Mouse (Mus musculus) embryonic fibroblast, embryonic 13.5 days (primary cell): ENCODE measurements around the gene Tm6sf2.
A peak's percentile ranks its signal among the peaks of the same experiment; 100 is the strongest.

ENCODE experiments used
- CTCF ChIP-seq: IDR thresholded peaks from 2 replicates; pipeline ENCODE4 v1.5.1; 2011; ENCODE audit warnings: mild to moderate bottlenecking, control low read depth, low read length, moderate library complexity, borderline replicate concordance; ENCODE audit not compliant: insufficient read depth
- POLR2A ChIP-seq: IDR thresholded peaks from 2 replicates; pipeline ENCODE4 v1.6.1; 2011; ENCODE audit warnings: low read depth, mild to moderate bottlenecking, control low read depth, low read length, moderate library complexity

DNA sequence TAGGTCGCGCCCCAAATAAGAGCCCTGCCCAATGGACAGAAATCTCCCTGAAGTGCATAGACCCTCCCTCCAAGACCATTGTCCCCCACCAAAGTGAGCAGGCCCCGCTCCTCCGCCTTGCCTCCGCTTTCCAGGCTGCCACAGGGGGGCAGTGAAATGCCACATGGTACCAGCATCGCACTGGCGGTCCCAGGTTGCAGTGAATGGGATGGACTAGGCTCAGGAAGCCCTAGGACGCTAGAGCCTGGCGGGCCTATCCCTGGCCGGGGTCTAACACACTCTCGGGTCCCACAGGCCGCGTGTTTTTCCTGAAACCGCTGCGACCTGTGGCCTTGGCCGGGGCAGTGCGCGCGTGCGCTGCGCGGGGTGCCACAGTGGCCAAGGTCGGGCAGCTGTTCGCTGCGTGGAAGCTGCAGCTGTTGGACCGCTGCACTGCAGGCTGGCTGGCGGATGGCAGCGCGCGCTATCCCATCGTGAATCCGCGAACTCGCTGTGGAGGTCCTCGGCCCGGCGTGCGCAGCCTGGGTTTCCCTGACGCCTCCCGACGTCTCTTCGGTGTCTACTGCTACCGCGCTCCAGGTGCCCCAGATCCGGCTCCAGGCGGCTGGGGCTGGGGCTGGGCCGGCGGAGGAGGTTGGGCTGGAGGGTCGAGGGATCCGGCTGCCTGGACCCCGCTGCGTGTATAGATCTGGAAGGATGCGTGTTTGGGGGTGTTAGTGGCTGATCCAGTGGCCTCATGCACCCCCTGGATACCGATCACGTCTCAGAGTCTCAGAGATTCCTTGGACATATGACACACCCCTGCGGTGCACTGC lies 15.3 kb downstream of the Tm6sf2 start:
- TF ChIP-seq POLR2A (no peak), CTCF (peak; percentile 93; the same call in 1 of the 2 replicates)
